24 mouse cellular contexts compared by ENCODE assay signal in the genomic region with DNA sequence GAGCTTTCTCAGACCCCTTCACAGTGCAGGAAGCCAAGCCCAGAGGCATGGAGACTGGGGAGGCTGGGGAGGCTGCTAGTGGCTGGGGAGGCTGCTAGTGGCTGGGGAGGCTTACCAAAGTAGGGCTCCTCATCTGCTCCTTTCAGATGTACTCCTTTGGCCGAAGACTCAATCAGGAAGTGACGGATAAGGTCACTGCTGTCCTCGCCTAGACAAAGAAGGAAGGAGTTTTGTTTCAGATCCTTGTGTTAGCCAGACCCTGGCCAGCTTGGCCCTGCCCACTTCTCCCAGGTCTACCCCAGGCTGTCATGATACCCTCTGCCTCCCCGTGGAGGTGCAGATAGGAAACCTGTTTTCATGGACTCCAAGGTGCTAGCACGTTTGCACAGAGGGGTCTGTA. TPM values are rescaled to one million over a fixed set of nuclear protein-coding genes. Genes with fewer than 3 reads are reported as not detected.
DNase-seq lines count a peak whose midpoint lies in the region; ATAC-seq lines count a peak whose summit lies in the region.
"Had no signal": no experiment of that assay in that cellular context is flagged by ENCODE, and none has a peak within 500 bp of the region (broad histone marks: within the 10 kb centered on the region; RNA-seq: fewer than 3 reads in every experiment).

No protein-coding gene starts in this region.

- no peaks in the 10 kb centered on the region for H3K36me3 ChIP-seq in heart, embryonic 14.5 days (ENCODE audit: control insufficient read depth, insufficient read depth, low read length)
- H3K36me3 ChIP-seq in embryonic facial prominence, embryonic 11.5 days (replicated peaks; ENCODE audit: control insufficient read depth, insufficient read depth, low read depth, low read length), result no peaks in the 10 kb centered on the region
- no peaks in the 10 kb centered on the region for H3K36me3 ChIP-seq in limb, embryonic 10.5 days
- H3K36me3 ChIP-seq: intestine, embryonic 15.5 days; midbrain, embryonic 15.5 days had no signal

- H3K27me3 ChIP-seq in heart, embryonic 14.5 days (ENCODE audit: control insufficient read depth, insufficient read depth, low read length), result no peaks in the 10 kb centered on the region
- no peaks in the 10 kb centered on the region for H3K27me3 ChIP-seq in embryonic facial prominence, embryonic 11.5 days (ENCODE audit: control insufficient read depth, insufficient read depth, low read length)
- H3K27me3 ChIP-seq in limb, embryonic 10.5 days (ENCODE audit: low read depth, poor library complexity, severe bottlenecking), result no peaks in the 10 kb centered on the region
- H3K27me3 ChIP-seq: forebrain, embryonic 13.5 days; intestine, embryonic 15.5 days; midbrain, embryonic 15.5 days; Patski had no signal

- no peak for DNase-seq in heart, postnatal 36 days
- no peak for DNase-seq in embryonic facial prominence, embryonic 11.5 days (ENCODE audit: low spot score)
- no peak for DNase-seq in limb, embryonic 10.5 days (ENCODE audit: low spot score)
- DNase-seq in layer of hippocampus, postnatal 36 days, result no peak
- no peak for DNase-seq in adrenal gland, postnatal 25 days
- DNase-seq: cerebellum, adult 11 months; cerebellum, adult 9-11 months; kidney, adult 8-10 months; kidney, postnatal 14 days; lung, adult 2 months; lung, postnatal 14 days; thymus, adult 18-20 months; thymus, postnatal 4 days had no signal

- intact Hi-C loops in heart, postnatal 36 days (cut with DNase I), result no loop called here

- no peak overlapping the region for H3K4me2 ChIP-seq in heart, embryonic 14.5 days (ENCODE audit: low read length)
- no peak overlapping the region for H3K4me2 ChIP-seq in embryonic facial prominence, embryonic 11.5 days (ENCODE audit: low read depth, low read length)
- H3K4me2 ChIP-seq: forebrain, embryonic 13.5 days; heart, embryonic 11.5 days; hindbrain, embryonic 14.5 days; intestine, embryonic 15.5 days; liver, embryonic 11.5 days; midbrain, embryonic 15.5 days had no signal

- no peak overlapping the region for H3K4me3 ChIP-seq in heart, embryonic 14.5 days (ENCODE audit: control insufficient read depth in 1 of 2, insufficient read depth in 1 of 2, low read depth in 1 of 2, low read length in 2 of 2)
- H3K4me3 ChIP-seq in embryonic facial prominence, embryonic 11.5 days (ENCODE audit: low read depth, low read length), result no peak overlapping the region
- H3K4me3 ChIP-seq in limb, embryonic 10.5 days, result no peak overlapping the region
- H3K4me3 ChIP-seq: forebrain, embryonic 13.5 days; intestine, embryonic 15.5 days; midbrain, embryonic 15.5 days had no signal

- 41% methylated on average over 5 of the region's 5 CpGs for WGBS in heart, embryonic 14.5 days
- WGBS in embryonic facial prominence, embryonic 11.5 days, result 51% methylated on average over 5 of the region's 5 CpGs
- WGBS in limb, embryonic 10.5 days, result 53% methylated on average over 5 of the region's 5 CpGs

- 0 out of 2 replicates have a peak, but pooled peaks have one; percentile 18 for ATAC-seq in heart, embryonic 14.5 days (ENCODE audit: insufficient number of reproducible peaks, insufficient read depth, low FRiP score, low read depth)
- no peak for ATAC-seq in embryonic facial prominence, embryonic 11.5 days (replicated peaks; ENCODE audit: insufficient number of reproducible peaks, low FRiP score, low TSS enrichment, low read depth)
- ATAC-seq in megakaryocyte progenitor cell, adult 5-6 weeks (replicated peaks; ENCODE audit: poor library complexity), result peak; percentile 57
- ATAC-seq in inflammation-experienced regulatory T-cells, adult 6 months, result no peak
- ATAC-seq: forebrain, embryonic 13.5 days; intestine, embryonic 15.5 days; midbrain, embryonic 15.5 days; Patski had no signal

- no peaks in the 10 kb centered on the region; a peak in 1 of 4 replicates for H3K4me1 ChIP-seq in heart, embryonic 14.5 days (ENCODE audit: control insufficient read depth in 2 of 2, insufficient read depth in 2 of 2, low read length in 2 of 2)
- H3K4me1 ChIP-seq in embryonic facial prominence, embryonic 11.5 days (ENCODE audit: control insufficient read depth, insufficient read depth, low read length), result peaks cover 18% of the 10 kb centered on the region
- H3K4me1 ChIP-seq in limb, embryonic 10.5 days, result peaks cover 85% of the 10 kb centered on the region

- H3K9ac ChIP-seq in heart, embryonic 14.5 days (ENCODE audit: low read length), result no peak overlapping the region
- H3K9ac ChIP-seq in embryonic facial prominence, embryonic 11.5 days (replicated peaks; ENCODE audit: low read length), result no peak overlapping the region
- H3K9ac ChIP-seq: forebrain, embryonic 13.5 days; hindbrain, embryonic 14.5 days; intestine, embryonic 15.5 days; midbrain, embryonic 15.5 days had no signal

- no peak overlapping the region for H3K27ac ChIP-seq in heart, embryonic 14.5 days (replicated peaks in 1 of 2; ENCODE audit: control insufficient read depth in 1 of 2, insufficient read depth in 1 of 2, low read depth in 2 of 2, low read length in 2 of 2)
- H3K27ac ChIP-seq in embryonic facial prominence, embryonic 11.5 days (replicated peaks; ENCODE audit: low read depth, low read length), result peak overlapping the region; percentile 43; the same call in 1 of the 2 replicates
- peak overlapping the region; percentile 85 for H3K27ac ChIP-seq in limb, embryonic 10.5 days
- H3K27ac ChIP-seq: forebrain, embryonic 13.5 days; hindbrain, embryonic 14.5 days; intestine, embryonic 15.5 days; midbrain, embryonic 15.5 days had no signal

- no peaks in the 10 kb centered on the region for H3K9me3 ChIP-seq in heart, embryonic 14.5 days (ENCODE audit: control insufficient read depth, low read length)
- H3K9me3 ChIP-seq in embryonic facial prominence, embryonic 11.5 days (replicated peaks; ENCODE audit: control insufficient read depth, low read length), result no peaks in the 10 kb centered on the region
- H3K9me3 ChIP-seq in limb, embryonic 10.5 days (replicated peaks), result no peaks in the 10 kb centered on the region
- H3K9me3 ChIP-seq: forebrain, embryonic 13.5 days; intestine, embryonic 15.5 days; midbrain, embryonic 15.5 days had no signal

RNA-seq across cellular contexts. Expression of a gene that starts 15.3 kb away (rescaled TPM):
- 0.11 and 0.19 TPM in 2 replicates for polyA plus RNA-seq in heart, embryonic 14.5 days (2014; fragmentation: Nextera tagmentation; extraction: Ambion mirVana)
- under 1 TPM; 0.27 to 0.36 TPM for total RNA-seq in heart, postnatal 36 days (2021)
- 0.22 and 0.86 TPM in 2 replicates for polyA plus RNA-seq in embryonic facial prominence, embryonic 11.5 days (2014; fragmentation: Nextera tagmentation; extraction: Ambion mirVana)
- polyA plus RNA-seq in limb, embryonic 10.5 days (2016; fragmentation: Nextera tagmentation; extraction: Ambion mirVana), result 0.74 and 1.4 TPM in 2 replicates
- 2.1 and 2.4 TPM in 2 replicates for total RNA-seq in megakaryocyte progenitor cell, adult 5-6 weeks (2015)
- total RNA-seq in megakaryocyte progenitor cell, adult 5-6 weeks (2017), result 1.4 and 1.8 TPM in 2 replicates
- total RNA-seq in layer of hippocampus, postnatal 36 days (2021), result not detected
- total RNA-seq in adrenal gland, postnatal 25 days (2021), result 0.12 TPM in 1 of 2 replicates, not detected in the other
- under 1 TPM; 0.30 to 0.58 (median 0.51) TPM for polyA plus RNA-seq in inflammation-experienced regulatory T-cells, adult 6 months (2017; shearing (Covaris generic))
- total RNA-seq: megakaryocyte-erythroid progenitor cell, adult 5-6 weeks had no signal
- polyA plus RNA-seq: forebrain, embryonic 13.5 days; liver, embryonic 11.5 days; Patski had no signal

RNA-seq across cellular contexts. Expression of a gene that starts 32.7 kb away (rescaled TPM):
- 315 and 373 TPM in 2 replicates for polyA plus RNA-seq in heart, embryonic 14.5 days (2014; fragmentation: Nextera tagmentation; extraction: Ambion mirVana)
- 10 to 100 TPM; 80.6 to 93.5 TPM for total RNA-seq in heart, postnatal 36 days (2021)
- 477 and 548 TPM in 2 replicates for polyA plus RNA-seq in embryonic facial prominence, embryonic 11.5 days (2014; fragmentation: Nextera tagmentation; extraction: Ambion mirVana)
- polyA plus RNA-seq in limb, embryonic 10.5 days (2016; fragmentation: Nextera tagmentation; extraction: Ambion mirVana), result 899 and 1,008 TPM in 2 replicates
- total RNA-seq in megakaryocyte progenitor cell, adult 5-6 weeks (2015), result 188 and 211 TPM in 2 replicates
- 327 and 329 TPM in 2 replicates for total RNA-seq in megakaryocyte progenitor cell, adult 5-6 weeks (2017)
- total RNA-seq in layer of hippocampus, postnatal 36 days (2021), result 10 to 100 TPM; 71.4 to 72.1 TPM
- 50.5 and 61.1 TPM in 2 replicates for total RNA-seq in adrenal gland, postnatal 25 days (2021)
- polyA plus RNA-seq in inflammation-experienced regulatory T-cells, adult 6 months (2017; shearing (Covaris generic)), result 10 to 100 TPM in 2 of 3 experiments, under 1 TPM in 1; 0.09 to 20.6 (median 14.8) TPM

RNA-seq across cellular contexts. Expression of a gene that starts 49.8 kb away (rescaled TPM):
- polyA plus RNA-seq in heart, embryonic 14.5 days (2014; fragmentation: Nextera tagmentation; extraction: Ambion mirVana), result 169 and 174 TPM in 2 replicates
- 1 to 10 TPM; 3.9 to 4.6 TPM for total RNA-seq in heart, postnatal 36 days (2021)
- polyA plus RNA-seq in embryonic facial prominence, embryonic 11.5 days (2014; fragmentation: Nextera tagmentation; extraction: Ambion mirVana), result 397 and 439 TPM in 2 replicates
- polyA plus RNA-seq in limb, embryonic 10.5 days (2016; fragmentation: Nextera tagmentation; extraction: Ambion mirVana), result 291 and 354 TPM in 2 replicates
- 284 and 285 TPM in 2 replicates for total RNA-seq in megakaryocyte progenitor cell, adult 5-6 weeks (2015)
- 584 and 646 TPM in 2 replicates for total RNA-seq in megakaryocyte progenitor cell, adult 5-6 weeks (2017)
- 1 to 10 TPM; 2.7 to 3.3 TPM for total RNA-seq in layer of hippocampus, postnatal 36 days (2021)
- total RNA-seq in adrenal gland, postnatal 25 days (2021), result 28.2 and 39.3 TPM in 2 replicates
- polyA plus RNA-seq in inflammation-experienced regulatory T-cells, adult 6 months (2017; shearing (Covaris generic)), result 100 to 1,000 TPM in 1 of 3 experiments, 10 to 100 TPM in 2; 34.9 to 332 (median 36.3) TPM

Comparison
In these comparisons a context has a peak if more than half of its experiments do, and no peak if none do; other contexts are left out.
1. ATAC-seq: peak in heart, embryonic 14.5 days (single experiment) and megakaryocyte progenitor cell, adult 5-6 weeks (single experiment); none in embryonic facial prominence, embryonic 11.5 days (single experiment) and inflammation-experienced regulatory T-cells, adult 6 months (single experiment).
2. H3K27ac ChIP-seq: peak in embryonic facial prominence, embryonic 11.5 days (single experiment) and limb, embryonic 10.5 days (single experiment); none in heart, embryonic 14.5 days (0 of 2).